Comparison of ENCODE assay signal across 8 mouse cellular contexts in genomic region chr10:71347964-71348636, GRCm38 (mm10). TPM values are rescaled to one million over a fixed set of nuclear protein-coding genes. Genes with fewer than 3 reads are reported as not detected.
DNase-seq lines count a peak whose midpoint lies in the region; ATAC-seq and TF ChIP-seq lines count a peak whose summit lies in the region.

No protein-coding gene starts in this region.

- H3K4me2 ChIP-seq in hindbrain, embryonic 12.5 days (replicated peaks) = peak overlapping the region; percentile 94
- H3K4me2 ChIP-seq in myocyte (ENCODE audit: low read depth) = peak overlapping the region; percentile 93

- peaks cover 1% of the 10 kb centered on the region; the same call in 1 of the 2 replicates for H3K4me1 ChIP-seq in bone marrow, adult 2 months (ENCODE audit: control insufficient read depth, insufficient read depth, low read length)
- H3K4me1 ChIP-seq in hindbrain, embryonic 12.5 days = peaks cover 37% of the 10 kb centered on the region
- peaks cover 19% of the 10 kb centered on the region for H3K4me1 ChIP-seq in liver, adult 2 months (ENCODE audit: control insufficient read depth, insufficient read depth, low read length)

- DNase-seq in retina, postnatal 1 day = peak; percentile 56
- no peak for DNase-seq in retina, embryonic 14.5 days (ENCODE audit: low spot score)
- DNase-seq in frontal cortex, postnatal 10 days (ENCODE audit: low spot score in 2 of 2) = peak; percentile 40 to 46
- DNase-seq in liver, adult 2 months (ENCODE audit: extremely low read depth, low read depth, low spot score) = no peak
- DNase-seq in cerebellum, adult 11-12 months = no peak

- H3K27me3 ChIP-seq in hindbrain, embryonic 12.5 days = no peaks in the 10 kb centered on the region
- H3K27me3 ChIP-seq in liver, adult 2 months (ENCODE audit: control insufficient read depth, insufficient read depth, low read length) = no peaks in the 10 kb centered on the region
- no peaks in the 10 kb centered on the region for H3K27me3 ChIP-seq in myocyte (ENCODE audit: control insufficient read depth, insufficient read depth, insufficient read length)

- peak overlapping the region; percentile 75 for H3ac ChIP-seq in myocyte (ENCODE audit: control insufficient read depth, insufficient read length)

- peak overlapping the region; percentile 74 for H3K4me3 ChIP-seq in bone marrow, adult 2 months (replicated peaks; ENCODE audit: control insufficient read depth, low read depth, low read length)
- peak overlapping the region; percentile 67 for H3K4me3 ChIP-seq in hindbrain, embryonic 12.5 days
- peak overlapping the region; percentile 93 for H3K4me3 ChIP-seq in liver, adult 2 months (ENCODE audit: insufficient read depth, low read depth, low read length)
- H3K4me3 ChIP-seq in myocyte = peak overlapping the region; percentile 64

- TF ChIP-seq CTCF in bone marrow, adult 2 months (IDR thresholded peaks at IDR 0.05; ENCODE audit: control insufficient read depth, insufficient read depth, low read length) = no peak
- no peak for TF ChIP-seq CTCF in liver, adult 2 months (IDR thresholded peaks at IDR 0.05; ENCODE audit: low read depth, low read length)

- peak; percentile 76 for ATAC-seq in hindbrain, embryonic 12.5 days (ENCODE audit: low FRiP score)

- peaks cover 36% of the 10 kb centered on the region; the same call in 1 of the 2 replicates for H3K79me2 ChIP-seq in liver, adult 2 months (ENCODE audit: control insufficient read depth, insufficient read depth, low read length)
- H3K79me2 ChIP-seq in myocyte (ENCODE audit: control insufficient read depth, insufficient read depth) = peaks cover 39% of the 10 kb centered on the region

- WGBS in bone marrow, adult 2 months = under 1% methylated on average over 48 of the region's 48 CpGs
- WGBS in hindbrain, embryonic 12.5 days = 1% methylated on average over 47 of the region's 48 CpGs
- WGBS in liver, adult 2 months = 1% methylated on average over 48 of the region's 48 CpGs

- H3K9me3 ChIP-seq in hindbrain, embryonic 12.5 days (replicated peaks) = no peaks in the 10 kb centered on the region

- peak overlapping the region; percentile 86 for H3K9ac ChIP-seq in hindbrain, embryonic 12.5 days
- H3K9ac ChIP-seq in liver, adult 2 months (ENCODE audit: low read depth, low read length) = peak overlapping the region; percentile 97

- TF ChIP-seq POLR2A in bone marrow, adult 2 months (IDR thresholded peaks at IDR 0.05; ENCODE audit: borderline replicate concordance, control insufficient read depth, low read depth, low read length) = peak; percentile 31; the same call in 1 of the 2 replicates
- no peak for TF ChIP-seq POLR2A in liver, adult 2 months (IDR thresholded peaks at IDR 0.05; ENCODE audit: extremely low read depth, insufficient read depth, low read length)
- no peak for TF ChIP-seq POLR2A in myocyte (IDR thresholded peaks at IDR 0.05; ENCODE audit: insufficient read length, low read depth)

- no peaks in the 10 kb centered on the region for H3K36me3 ChIP-seq in hindbrain, embryonic 12.5 days
- H3K36me3 ChIP-seq in liver, adult 2 months (ENCODE audit: control insufficient read depth, insufficient read depth, low read length) = peaks cover 6% of the 10 kb centered on the region
- peaks cover 4% of the 10 kb centered on the region for H3K36me3 ChIP-seq in myocyte (ENCODE audit: control insufficient read depth, insufficient read depth)

- peak overlapping the region; percentile 75 for H3K27ac ChIP-seq in bone marrow, adult 2 months (ENCODE audit: control insufficient read depth, insufficient read depth, low read depth, low read length, poor library complexity)
- peak overlapping the region; percentile 89 for H3K27ac ChIP-seq in hindbrain, embryonic 12.5 days
- peak overlapping the region; percentile 82 for H3K27ac ChIP-seq in liver, adult 2 months (replicated peaks; ENCODE audit: insufficient read depth, low read depth, low read length)

TF ChIP-seq in myocyte, 11 proteins besides CTCF, POLR2A, EP300 and RAD21:
- TF ChIP-seq SRF (IDR thresholded peaks at IDR 0.05; ENCODE audit: control insufficient read depth, insufficient read length, low read depth) (no peak), MYOG (IDR thresholded peaks at IDR 0.05; ENCODE audit: control insufficient read depth in 1 of 3, insufficient read depth in 1 of 3, insufficient read length in 2 of 3, low read depth in 2 of 3) (peak in 2 of 3 experiments; percentile 1 to 12), TCF3 (IDR thresholded peaks at IDR 0.05; ENCODE audit: insufficient read length, low read depth) (peak; percentile 1)

RNA-seq across cellular contexts. Expression of gene Ipmk, which starts 0.5 kb away (rescaled TPM):
- polyA plus RNA-seq in bone marrow, adult 2 months (2011; ENCODE audit: insufficient read depth, insufficient read length, low replicate concordance, missing spikeins) = 9.3 and 16.2 TPM in 2 replicates
- polyA plus RNA-seq in hindbrain, embryonic 12.5 days (2016; fragmentation: Nextera tagmentation; extraction: Ambion mirVana) = 23.4 and 24.8 TPM in 2 replicates
- total RNA-seq in liver, adult 2 months (2014; rRNA removed) = 46.2 and 54.8 TPM in 2 replicates
- polyA plus RNA-seq in liver, adult 2 months (2012; rRNA removed) = 11.6 and 13.7 TPM in 2 replicates
- 7.4 TPM for polyA plus RNA-seq in myocyte (2012; fragmentation: generic; extraction: Trizol)

RNA-seq across cellular contexts. Expression of gene Cisd1, which starts 3.3 kb away (rescaled TPM):
- polyA plus RNA-seq in bone marrow, adult 2 months (2011; ENCODE audit: insufficient read depth, insufficient read length, low replicate concordance, missing spikeins) = 16.3 and 24.2 TPM in 2 replicates
- 137 and 154 TPM in 2 replicates for polyA plus RNA-seq in hindbrain, embryonic 12.5 days (2016; fragmentation: Nextera tagmentation; extraction: Ambion mirVana)
- 159 and 205 TPM in 2 replicates for total RNA-seq in liver, adult 2 months (2014; rRNA removed)
- 209 and 211 TPM in 2 replicates for polyA plus RNA-seq in liver, adult 2 months (2012; rRNA removed)
- 124 TPM for polyA plus RNA-seq in myocyte (2012; fragmentation: generic; extraction: Trizol)

Comparison
In these comparisons a context has a peak if more than half of its experiments do, and no peak if none do; other contexts are left out.
1. DNase-seq: peak in retina, postnatal 1 day (single experiment) and frontal cortex, postnatal 10 days (2 of 2); none in retina, embryonic 14.5 days (single experiment), liver, adult 2 months (single experiment) and cerebellum, adult 11-12 months (single experiment).
2. Peak in every context shown above with its lines, with median percentiles within 50 percentile points of each other: H3K27ac ChIP-seq and H3K4me3 ChIP-seq.